Mouse (Mus musculus): ENCODE measurements around the gene Nubp1.

Nubp1 gene

GRCm38 (mm10) chr16:10461178-10461577 lies 49.4 kb downstream of the Nubp1 start:
- DNase-seq (ENCODE audit: extremely low read depth, insufficient read length, low spot score) = no peak

GRCm38 (mm10) chr16:10465011-10465681 lies 53.4 kb downstream of the Nubp1 start:
- DNase-seq (ENCODE audit: extremely low read depth, insufficient read length, low spot score) = peak; percentile 53

GRCm38 (mm10) chr16:10467391-10468107 lies 55.8 kb downstream of the Nubp1 start:
- DNase-seq (ENCODE audit: extremely low read depth, insufficient read length, low spot score) = peak; percentile 51

GRCm38 (mm10) chr16:10468201-10468600 lies 56.5 kb downstream of the Nubp1 start:
- DNase-seq (ENCODE audit: extremely low read depth, insufficient read length, low spot score) = no peak

GRCm38 (mm10) chr16:10471950-10472349 lies 60.2 kb downstream of the Nubp1 start:
- no peak for DNase-seq (ENCODE audit: extremely low read depth, insufficient read length, low spot score)
